Mouse (Mus musculus): ENCODE data around the gene Sipa1l2.

Sipa1l2 gene

DNA sequence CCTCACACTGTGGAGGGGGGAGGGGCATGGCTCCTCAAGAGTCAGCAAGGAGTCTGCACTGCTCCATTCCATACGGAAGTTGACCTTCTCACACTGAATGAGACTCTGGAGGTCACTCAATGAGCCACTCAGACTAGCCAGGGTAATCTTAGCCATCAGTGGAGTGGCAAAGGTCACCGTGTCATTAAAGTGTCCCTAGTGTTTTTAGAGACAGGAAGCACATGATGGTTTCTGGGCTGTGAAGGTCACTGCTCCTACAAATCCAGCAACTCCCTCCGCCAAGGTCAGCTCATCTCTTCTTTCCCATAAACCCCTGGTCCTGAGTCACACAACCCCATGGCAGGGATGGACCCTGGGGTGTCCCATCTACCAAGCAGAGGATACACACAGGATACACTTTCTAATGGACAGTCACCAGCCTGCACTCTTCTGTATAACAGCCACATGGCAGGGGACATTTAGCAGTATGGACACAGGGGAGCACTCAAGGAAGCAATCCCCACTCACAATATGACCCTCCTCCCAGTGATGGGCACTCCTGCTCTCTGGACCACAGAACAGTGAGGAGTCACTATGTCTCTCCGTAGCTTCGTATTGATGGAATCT lies 87.0 kb downstream of the Sipa1l2 start:
- no peak for DNase-seq (ENCODE audit: extremely low read depth, insufficient read length, low spot score)

DNA sequence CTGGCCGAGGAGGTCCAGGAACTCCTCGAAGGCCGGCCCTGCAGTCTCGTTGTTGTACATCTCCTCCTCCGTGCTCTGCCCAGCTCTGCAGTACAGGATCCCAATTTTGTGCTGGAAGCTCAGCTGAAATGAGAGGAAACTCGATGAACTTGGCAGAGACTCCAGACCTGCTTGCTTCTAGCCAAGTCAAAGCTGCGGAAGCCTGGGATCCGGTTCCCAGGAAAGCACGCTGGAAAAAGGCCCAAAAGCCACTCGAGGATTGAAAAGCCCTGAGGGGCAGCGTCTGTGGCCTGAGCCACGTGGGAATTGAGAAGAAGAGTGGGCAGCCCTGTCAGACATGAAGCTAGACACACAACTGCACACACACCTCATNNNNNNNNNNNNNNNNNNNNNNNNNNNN lies 94.7 kb downstream of the Sipa1l2 start:
- DNase-seq (ENCODE audit: extremely low read depth, insufficient read length, low spot score) = no peak

DNA sequence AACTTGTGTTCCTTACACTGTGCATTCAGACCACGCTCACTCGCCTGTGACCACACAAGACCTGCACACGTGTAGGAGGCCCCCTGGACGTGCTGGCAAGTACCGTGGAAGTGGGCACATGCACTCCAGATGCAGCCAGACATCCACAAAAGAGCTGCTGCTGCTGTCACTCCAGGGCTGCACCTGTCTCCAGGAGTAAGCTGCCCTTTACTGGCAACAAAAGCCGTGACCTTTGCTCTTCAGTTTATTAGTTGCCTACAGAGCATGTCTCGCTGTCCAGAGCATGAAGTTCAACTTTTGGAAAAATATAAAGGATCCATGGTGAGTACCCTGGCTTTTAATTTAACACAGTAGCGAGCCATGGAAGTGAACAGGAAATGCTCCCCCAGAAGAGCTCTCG lies 98.2 kb downstream of the Sipa1l2 start:
- DNase-seq (ENCODE audit: extremely low read depth, insufficient read length, low spot score) = no peak

DNA sequence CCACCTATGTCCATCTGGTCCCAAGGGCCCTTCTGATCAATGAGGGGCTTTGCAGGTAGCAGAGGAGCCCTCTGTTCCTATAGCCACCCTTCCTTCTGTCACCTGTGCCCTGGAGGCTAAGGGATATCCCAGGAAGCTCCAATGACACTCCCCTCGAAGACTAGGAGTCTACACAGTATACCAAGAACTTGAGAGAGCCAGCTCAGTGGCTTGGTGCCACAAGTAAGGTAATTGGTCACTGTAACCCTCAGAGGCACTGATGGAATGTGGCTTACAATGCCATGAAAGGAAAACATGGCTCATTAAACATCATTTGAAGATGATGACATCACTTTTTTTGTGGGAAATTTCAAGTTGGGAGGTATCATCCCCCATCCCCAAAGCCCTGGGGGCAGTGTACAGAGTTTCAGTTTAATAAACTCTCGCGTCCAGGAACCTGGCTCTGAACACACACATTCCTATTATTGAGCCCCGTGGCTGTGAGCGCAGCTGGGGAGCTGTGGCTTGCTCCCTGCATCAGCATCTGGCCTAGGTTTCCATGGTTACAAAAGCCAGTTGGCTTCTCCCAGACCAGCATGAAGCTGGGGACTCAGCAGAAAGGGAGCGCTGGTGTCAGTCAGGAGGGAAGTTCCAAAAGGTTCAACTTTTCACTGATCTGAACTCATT lies 104.3 kb downstream of the Sipa1l2 start:
- DNase-seq (ENCODE audit: extremely low read depth, insufficient read length, low spot score) = no peak

DNA sequence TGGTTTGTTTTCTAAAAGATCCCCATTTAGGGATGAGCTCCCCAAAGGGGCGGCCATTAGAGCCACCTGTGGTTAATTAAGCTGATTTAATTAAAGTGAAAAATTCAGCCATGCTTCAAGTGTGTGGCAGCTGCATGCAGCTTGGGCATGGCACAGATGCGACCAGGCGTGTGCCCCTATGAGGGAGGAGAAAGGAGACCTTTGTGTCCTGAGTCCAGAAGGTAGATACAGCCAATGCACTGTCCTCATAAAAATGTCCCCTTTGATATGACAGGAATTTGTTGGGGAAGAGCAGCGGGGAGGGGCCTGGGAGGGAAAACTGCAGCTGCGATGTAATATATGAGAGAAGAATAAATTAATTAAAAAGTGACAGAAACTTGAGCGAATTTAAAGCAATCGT lies 106.7 kb downstream of the Sipa1l2 start:
- DNase-seq (ENCODE audit: extremely low read depth, insufficient read length, low spot score) = no peak

DNA sequence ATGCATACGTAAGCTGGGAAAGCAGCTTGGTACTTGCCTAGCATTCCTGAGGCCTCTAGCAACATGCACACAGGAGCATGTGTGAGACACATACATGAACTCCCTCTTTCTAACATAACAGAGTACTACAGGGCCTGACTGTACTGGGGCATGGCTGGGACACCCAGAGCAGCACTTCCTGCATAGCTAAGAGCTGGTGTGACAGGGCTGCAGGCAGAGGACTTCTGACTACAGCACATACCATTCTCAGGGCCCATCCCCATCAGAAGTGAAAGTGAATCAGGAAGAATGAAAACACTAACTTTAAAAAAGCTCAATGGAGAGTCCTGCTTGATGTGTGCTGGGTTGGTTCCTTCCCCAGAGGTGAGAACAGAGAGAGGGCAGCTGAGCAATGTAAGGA lies 108.1 kb downstream of the Sipa1l2 start:
- DNase-seq (ENCODE audit: extremely low read depth, insufficient read length, low spot score) = no peak

DNA sequence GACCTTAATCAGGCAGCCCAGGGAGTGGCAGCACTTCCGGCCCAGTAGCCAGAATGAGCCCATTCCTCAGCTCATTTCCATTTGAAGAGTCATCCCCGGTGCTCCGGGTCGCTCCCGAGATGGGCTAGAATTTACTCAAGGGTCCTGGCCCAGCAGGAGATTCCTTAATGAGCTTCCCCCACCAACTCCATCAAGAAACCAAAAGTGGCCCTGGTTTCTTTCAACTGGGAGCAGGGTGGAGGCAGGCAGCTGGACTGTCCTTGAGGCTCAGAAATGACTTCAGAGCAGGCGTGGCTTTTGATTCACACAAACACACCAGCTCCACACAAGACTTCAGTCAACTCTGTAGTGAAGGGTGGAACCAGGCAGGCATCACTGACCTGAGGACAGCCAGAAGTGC lies 109.0 kb downstream of the Sipa1l2 start:
- DNase-seq (ENCODE audit: extremely low read depth, insufficient read length, low spot score) = no peak

DNA sequence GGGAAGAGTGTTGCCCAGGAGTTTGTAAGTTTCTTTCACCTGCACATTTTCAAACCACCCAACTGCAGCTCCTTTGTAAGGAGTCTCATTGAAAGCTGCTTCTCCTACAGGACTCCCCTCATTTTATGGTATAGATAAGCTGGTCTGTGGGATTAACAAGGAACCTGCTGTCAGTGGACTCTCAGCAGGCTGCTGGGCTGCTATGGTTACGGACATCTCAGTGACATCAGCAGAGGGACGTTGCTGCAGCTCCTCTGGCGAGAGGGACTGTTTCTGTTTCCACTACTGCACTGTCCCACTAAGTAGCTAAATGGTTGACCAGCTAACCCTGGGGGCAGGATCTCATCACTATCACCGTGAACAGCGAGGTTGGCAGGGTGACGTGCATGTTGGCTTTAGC lies 120.6 kb downstream of the Sipa1l2 start:
- no peak for DNase-seq (ENCODE audit: extremely low read depth, insufficient read length, low spot score)

DNA sequence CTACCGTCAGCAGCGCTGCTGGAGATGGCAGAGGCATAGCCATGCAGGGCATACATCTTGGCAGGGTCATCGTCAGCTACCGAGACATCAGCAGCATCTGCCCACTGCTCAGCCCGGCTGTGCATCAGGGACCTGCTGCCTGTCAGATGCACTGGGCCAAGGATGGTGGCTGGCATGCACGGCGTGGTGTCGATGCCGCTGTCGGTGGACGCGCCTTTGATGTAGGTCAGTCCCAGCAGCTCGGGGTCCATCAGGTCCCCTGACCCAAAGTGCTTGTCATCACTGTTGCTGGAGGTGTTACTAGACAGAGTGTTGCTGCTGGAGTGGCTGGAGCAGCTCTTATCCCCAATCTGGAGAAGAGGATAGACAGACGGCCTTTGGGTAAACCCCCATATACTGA lies 122.1 kb downstream of the Sipa1l2 start:
- DNase-seq (ENCODE audit: extremely low read depth, insufficient read length, low spot score) = no peak

DNA sequence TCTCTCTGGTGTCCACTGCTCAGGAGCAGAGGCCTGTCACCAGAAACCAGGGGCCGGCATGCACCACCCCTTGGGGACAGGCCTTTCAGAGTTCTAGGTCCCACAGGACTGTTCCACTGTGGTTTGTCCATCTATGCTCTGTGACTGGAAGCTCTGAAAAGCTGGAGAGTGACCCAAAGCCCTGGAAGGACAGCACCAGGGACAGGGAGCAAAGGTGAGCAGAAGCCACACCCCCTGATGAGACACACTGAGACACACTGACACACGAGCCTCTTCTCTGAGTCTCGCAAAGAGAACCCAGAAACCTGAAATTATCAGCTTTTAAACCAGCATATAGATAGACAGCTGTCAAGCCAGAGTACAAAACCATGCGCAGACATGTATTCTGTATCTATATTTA lies 123.4 kb downstream of the Sipa1l2 start:
- DNase-seq (ENCODE audit: extremely low read depth, insufficient read length, low spot score) = no peak

DNA sequence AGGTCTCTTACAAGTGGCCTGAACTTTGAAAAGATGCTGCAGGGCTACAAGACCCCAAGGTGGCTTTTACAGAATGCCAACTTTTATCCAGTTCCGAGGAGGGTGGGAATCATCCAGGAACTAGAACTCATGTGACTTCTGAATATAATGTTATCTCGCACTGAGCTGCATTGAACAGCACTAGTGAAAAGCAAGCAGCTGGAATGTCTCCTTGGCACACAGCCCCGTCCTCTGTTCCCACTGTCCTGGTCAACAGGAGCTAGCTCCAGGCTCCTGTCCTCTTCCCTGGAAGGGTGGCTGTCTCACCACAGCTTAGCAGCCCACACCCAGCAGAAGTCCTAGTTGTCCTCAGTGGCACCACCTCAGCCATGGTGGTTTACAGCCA lies 124.4 kb downstream of the Sipa1l2 start:
- DNase-seq (ENCODE audit: extremely low read depth, insufficient read length, low spot score) = no peak

DNA sequence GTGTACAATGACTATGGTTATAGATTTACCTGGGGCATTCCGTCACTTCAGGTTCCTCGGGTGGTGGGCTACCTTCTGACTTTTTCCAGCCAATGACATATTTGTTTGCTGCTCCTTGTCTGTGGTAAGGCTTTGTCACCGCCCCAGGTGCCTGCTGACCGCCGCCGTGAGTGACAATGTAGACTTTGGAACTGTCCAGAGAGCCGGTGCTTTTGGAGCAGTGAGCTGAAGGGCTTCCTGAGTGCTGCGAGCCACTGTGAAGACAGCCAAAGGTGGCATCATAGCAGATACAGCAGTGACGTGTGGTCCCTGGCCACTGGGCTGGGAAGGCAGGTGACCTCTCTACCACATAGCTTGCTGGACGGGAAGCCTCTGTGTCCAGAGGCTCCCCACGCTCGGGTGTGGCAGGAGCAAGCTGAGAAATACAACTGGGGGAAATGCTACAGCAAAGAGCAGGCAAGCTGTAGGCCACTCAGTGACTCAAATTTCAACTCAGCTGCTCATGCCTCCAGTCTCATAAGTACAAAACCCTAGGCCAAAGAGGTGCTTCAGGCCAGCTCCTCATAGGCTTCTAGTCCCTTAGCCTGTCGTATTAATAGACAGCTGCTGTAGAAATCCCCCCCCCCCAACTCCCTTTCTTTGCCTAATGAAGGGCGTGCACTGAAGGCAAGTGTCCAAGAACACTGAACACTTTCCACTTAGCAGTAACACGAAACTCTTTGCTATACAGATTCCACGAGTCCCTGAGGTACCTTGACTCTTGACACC lies 125.0 kb downstream of the Sipa1l2 start:
- DNase-seq (ENCODE audit: extremely low read depth, insufficient read length, low spot score) = no peak

DNA sequence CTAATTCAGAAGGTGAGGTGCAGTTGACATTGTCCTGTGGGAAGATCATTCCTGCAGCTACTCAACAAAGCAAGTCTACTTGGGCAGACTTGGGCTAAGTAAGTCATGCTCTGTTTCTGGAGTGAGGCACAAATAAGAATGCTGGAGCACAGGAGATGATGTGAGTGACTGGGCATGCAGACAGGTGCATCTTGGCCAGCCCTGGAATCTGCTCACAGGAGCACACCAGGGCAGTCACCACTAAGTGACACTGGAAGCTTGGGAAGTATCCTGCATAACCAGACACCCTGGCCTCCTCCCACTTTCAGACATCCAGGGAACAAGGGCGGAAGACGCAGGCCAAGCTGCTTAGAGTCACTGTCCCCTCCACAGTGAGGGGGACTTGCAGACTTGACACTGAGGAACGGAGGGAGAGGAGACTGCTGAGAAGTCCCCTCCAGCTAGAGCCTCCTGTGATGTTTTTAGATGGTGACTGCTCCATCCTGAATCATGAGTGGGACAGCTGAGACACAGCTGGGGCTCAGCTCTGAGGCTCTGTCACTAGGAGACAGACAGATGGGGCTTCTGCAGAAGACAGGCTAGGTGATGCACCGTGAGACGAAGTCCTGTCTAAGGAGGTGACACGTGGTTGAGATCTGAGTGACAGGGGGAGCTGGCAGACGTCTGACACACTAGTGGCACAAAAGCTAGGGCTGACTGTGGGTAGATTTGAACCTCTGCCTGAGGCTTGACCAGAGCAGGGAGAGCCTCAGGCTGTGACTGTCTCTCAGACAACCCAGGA lies 134.1 kb downstream of the Sipa1l2 start:
- no peak for DNase-seq (ENCODE audit: extremely low read depth, insufficient read length, low spot score)

DNA sequence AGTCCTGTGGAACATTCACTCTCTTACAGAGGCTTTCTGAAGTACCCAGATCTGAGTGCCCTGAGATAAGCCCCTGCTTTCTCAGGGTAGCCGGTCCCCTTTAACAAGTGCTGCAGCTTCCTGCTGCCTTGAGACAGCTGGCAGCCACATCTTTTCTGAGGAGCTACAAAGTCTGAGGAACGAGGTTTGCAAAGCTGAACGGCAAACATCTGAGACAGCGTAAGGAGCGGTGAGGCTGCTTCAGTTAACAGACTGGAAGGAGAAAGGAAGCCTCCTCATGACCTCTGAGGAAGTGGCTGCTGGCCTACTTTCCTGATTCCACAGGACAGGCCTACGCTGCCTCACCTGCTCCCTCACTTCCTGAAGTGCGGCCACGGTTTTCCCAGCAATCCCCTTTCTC lies 135.5 kb downstream of the Sipa1l2 start:
- no peak for DNase-seq (ENCODE audit: extremely low read depth, insufficient read length, low spot score)

DNA sequence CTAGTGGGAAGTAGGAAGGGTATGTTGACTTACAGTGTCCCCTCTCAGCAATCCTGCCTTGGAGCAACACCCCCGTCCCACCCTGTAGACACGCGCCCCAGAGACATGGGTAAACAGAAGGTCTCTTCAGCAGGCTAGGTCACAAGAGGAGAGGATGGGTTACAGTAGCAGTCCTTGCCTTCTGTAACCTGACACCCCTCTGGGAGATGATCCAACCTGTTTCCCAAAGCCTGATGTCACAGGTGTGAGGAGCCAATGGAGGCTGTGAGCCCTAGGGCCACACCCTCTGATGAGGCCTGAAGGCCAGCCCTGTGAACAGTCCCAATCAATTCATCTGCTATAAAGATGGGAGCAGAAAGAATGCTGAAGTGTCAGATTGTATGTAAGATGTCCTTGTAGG lies 138.3 kb downstream of the Sipa1l2 start:
- DNase-seq (ENCODE audit: extremely low read depth, insufficient read length, low spot score) = peak; percentile 30

DNA sequence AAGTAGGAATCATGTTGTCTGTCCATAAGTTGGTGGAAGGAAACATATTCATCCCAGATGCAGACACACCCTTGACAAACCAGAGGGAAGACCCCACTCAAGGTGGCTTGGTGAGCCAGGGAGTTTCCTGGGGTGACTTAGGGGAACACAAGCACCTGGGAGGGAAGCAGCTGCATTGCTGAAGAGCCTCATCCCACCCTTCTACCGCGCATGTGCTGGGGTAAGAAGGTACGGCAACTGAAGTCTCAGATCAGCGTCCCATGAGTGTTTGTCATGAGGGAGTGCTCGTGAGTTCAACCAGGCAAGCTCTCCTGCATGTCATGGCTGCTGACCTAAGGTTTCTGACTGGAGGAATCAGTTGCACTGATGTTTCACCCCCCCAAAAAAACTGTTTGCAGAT lies 138.8 kb downstream of the Sipa1l2 start:
- no peak for DNase-seq (ENCODE audit: extremely low read depth, insufficient read length, low spot score)

DNA sequence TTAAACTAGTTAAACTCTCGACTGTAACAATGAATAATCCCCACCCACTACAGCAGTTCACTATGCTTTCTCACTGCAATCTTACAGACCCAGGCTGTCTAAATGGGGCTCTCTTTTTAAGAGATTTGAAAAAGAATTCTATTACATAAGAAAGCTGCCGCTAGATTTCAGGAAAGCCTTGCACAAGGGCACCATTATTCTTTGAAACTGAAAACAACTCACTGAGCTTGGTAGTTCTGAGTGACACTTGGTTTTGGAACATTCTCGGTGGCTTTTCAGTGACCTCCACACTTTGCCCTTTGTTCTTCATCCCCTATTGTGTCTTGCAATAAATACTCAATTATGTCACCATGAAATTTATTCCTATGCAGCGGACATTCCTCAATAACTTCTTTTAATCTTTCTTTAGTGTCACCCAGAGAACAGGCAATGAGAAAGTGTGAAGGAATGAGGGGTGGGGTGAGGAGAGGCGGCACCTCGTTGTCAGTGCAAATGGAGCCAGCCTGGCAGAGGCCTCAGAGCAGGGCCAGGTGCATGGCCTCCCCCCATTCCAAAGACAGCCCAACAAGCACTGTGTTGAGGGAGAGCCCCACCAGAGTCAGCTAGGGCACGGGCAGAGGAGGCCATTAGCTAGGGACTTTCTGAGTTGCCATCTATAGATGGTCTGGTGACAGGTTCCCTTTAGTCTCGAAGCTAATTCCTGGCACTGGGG lies 140.5 kb downstream of the Sipa1l2 start:
- DNase-seq (ENCODE audit: extremely low read depth, insufficient read length, low spot score) = no peak

DNA sequence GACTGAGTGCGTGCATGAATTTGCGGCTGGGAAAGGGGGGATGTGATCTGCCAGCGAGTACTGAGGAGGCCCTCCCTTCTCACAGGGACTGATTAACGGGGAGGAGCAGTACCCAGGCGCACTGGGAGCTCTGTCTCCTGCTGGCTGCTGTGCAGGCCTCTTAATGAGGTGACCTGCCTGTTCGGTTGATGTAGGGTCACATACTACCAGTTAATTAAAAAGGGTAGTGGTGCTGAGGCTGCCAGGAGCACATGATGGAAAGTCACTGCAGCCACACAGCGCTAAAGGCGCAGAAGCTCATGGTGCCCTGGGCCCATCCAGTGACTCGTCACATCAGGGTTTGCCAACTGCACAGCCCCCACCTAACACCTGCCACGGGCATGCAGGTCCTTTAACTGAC lies 145.7 kb downstream of the Sipa1l2 start:
- no peak for DNase-seq (ENCODE audit: extremely low read depth, insufficient read length, low spot score)

DNA sequence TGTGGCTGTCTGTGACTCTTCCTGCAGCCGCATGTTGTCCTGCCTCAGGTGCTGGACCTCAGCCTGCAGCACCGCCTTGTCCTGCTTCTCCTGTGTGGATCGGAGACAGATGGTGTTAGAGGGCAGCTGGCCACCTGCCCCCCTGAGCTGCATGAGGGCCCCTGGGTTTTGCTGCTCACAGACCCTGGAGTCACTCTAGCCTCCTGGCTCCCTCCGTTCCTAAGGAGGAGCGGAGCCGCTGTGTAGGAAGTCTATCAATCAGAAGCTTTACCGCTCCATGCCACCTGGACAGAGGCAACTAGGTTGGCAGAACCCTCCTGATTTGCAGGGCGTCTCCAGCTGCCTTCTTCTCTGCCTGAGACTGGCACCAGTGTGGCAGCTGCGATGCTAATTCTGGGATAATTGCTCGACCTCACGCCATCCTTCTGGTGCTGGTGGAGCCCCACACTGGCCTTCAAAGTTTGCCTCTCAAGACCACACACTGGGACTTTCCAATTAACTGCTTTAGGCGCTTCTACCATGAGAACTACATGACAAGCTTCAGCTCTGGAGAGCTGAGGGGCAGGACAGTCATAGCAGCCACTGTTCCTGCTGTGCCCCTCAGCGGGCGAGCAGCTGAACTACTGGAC lies 150.3 kb downstream of the Sipa1l2 start:
- DNase-seq (ENCODE audit: extremely low read depth, insufficient read length, low spot score) = no peak

DNA sequence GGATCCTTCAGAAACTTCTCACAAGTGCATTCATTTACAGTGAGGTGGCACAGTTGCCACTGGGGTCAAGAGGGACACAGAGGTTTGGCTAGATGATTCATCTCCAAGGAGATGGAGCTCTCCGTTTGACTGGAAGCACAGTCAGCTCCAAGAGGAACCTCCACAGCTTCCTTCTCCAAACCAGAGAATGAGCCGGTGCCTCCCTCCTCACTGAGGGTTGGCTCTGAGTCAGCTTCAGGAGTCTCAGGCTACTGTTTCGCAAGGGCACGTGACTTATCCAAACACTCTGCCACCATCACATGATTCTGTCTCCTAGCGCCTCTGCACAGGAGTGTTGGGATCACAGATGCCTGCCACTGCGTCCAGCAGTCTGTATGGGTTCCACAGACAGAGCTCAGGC lies 153.5 kb downstream of the Sipa1l2 start:
- DNase-seq (ENCODE audit: extremely low read depth, insufficient read length, low spot score) = peak; percentile 70
